Mouse (Mus musculus): Measurements from ENCODE around the gene Ppp4r3a. TPM values are rescaled to one million over a fixed set of nuclear protein-coding genes. Genes with fewer than 3 reads are reported as not detected.

Ppp4r3a gene
- polyA plus RNA-seq, 1 experiment from 2014 or later, result 36.2 TPM

DNA sequence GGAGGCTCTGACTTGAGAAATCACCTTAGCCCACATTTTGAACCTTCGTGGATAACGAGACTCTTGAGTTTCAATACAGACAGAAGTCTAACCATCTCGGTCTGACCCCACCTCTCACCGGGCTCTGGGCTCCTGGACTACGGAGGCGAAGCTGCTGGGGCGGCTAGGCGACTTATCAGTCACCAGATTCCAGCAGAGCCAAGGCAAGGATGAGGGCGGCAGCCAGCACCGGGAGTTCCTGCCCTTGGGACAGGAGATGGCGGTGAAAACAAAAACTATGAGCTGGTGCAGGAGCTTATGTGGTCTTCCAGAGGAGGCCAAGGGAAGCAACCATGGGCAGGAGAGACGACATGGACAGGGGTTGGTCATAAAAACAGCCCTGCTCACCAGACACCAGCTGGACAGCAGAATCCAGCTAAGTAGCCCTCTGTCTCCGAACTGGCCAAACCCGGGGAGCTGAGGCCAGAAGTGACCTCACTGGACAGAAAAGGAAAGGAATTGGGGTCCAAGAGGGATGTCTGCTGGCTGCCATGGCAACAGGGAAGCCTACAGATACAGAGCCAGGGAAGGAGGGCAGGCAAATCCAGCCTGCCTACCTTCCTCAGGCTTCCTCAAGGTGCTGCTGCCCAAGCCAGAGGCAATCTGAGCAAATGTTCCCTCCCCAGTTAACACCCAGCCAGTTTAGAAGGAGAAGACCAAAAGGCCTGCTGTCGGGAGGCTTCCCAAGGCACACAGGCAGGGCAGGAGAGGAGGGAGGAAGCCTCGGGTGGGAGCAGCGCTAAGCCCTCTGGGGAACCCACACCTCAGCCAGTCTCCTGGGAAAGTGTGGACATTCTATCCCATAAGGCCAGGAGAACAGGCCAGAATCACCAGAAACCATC lies 71.1 kb downstream of the Ppp4r3a start:
- peaks cover 22% of the 10 kb centered on the region for H3K27me3 ChIP-seq (ENCODE audit: control insufficient read depth, insufficient read depth, low read length)
- H3K4me1 ChIP-seq (ENCODE audit: control insufficient read depth, insufficient read depth, low read length), result peaks cover 27% of the 10 kb centered on the region
- H3K9ac ChIP-seq (ENCODE audit: low read depth, low read length), result no peak overlapping the region
- WGBS (ENCODE audit: insufficient replicate concordance), result 11% methylated on average over 17 of the region's 17 CpGs
- no peak overlapping the region for H3K27ac ChIP-seq (ENCODE audit: low read depth, low read length)
- no peaks in the 10 kb centered on the region for H3K9me3 ChIP-seq (replicated peaks; ENCODE audit: control insufficient read depth, low read length)
- H3K36me3 ChIP-seq (ENCODE audit: control insufficient read depth, insufficient read depth, low read length), result no peaks in the 10 kb centered on the region
- ATAC-seq (replicated peaks; ENCODE audit: insufficient number of reproducible peaks, low FRiP score, low TSS enrichment), result no peak
- H3K4me2 ChIP-seq, result peak overlapping the region; percentile 54
- 0 out of 2 replicates have a peak overlapping the region, but pooled peaks have one; percentile 15 for H3K4me3 ChIP-seq (ENCODE audit: low read depth, low read length)

GRCm38 (mm10) chr12:101011017-101011416 lies 72.5 kb downstream of the Ppp4r3a start:
- peaks cover 25% of the 10 kb centered on the region for H3K4me1 ChIP-seq (ENCODE audit: control insufficient read depth, insufficient read depth, low read length)
- H3K4me3 ChIP-seq (ENCODE audit: low read depth, low read length), result no peak overlapping the region
- WGBS (ENCODE audit: insufficient replicate concordance), result 81% methylated on average over 7 of the region's 7 CpGs
- H3K9ac ChIP-seq (ENCODE audit: low read depth, low read length), result no peak overlapping the region
- H3K27me3 ChIP-seq (ENCODE audit: control insufficient read depth, insufficient read depth, low read length), result peaks cover 24% of the 10 kb centered on the region
- no peaks in the 10 kb centered on the region for H3K9me3 ChIP-seq (replicated peaks; ENCODE audit: control insufficient read depth, low read length)
- no peaks in the 10 kb centered on the region for H3K36me3 ChIP-seq (ENCODE audit: control insufficient read depth, insufficient read depth, low read length)
- H3K27ac ChIP-seq (ENCODE audit: low read depth, low read length), result no peak overlapping the region
- no peak for ATAC-seq (replicated peaks; ENCODE audit: insufficient number of reproducible peaks, low FRiP score, low TSS enrichment)
- no peak overlapping the region for H3K4me2 ChIP-seq

- ATAC-seq (replicated peaks; ENCODE audit: insufficient number of reproducible peaks, low FRiP score, low TSS enrichment), result no peak
- H3K9me3 ChIP-seq (replicated peaks; ENCODE audit: control insufficient read depth, low read length), result no peaks in the 10 kb centered on the region
- H3K36me3 ChIP-seq (ENCODE audit: control insufficient read depth, insufficient read depth, low read length), result no peaks in the 10 kb centered on the region
- H3K9ac ChIP-seq (ENCODE audit: low read depth, low read length), result no peak overlapping the region
- H3K4me3 ChIP-seq (ENCODE audit: low read depth, low read length), result no peak overlapping the region
- H3K4me1 ChIP-seq (ENCODE audit: control insufficient read depth, insufficient read depth, low read length), result peaks cover 22% of the 10 kb centered on the region
- no peak overlapping the region for H3K4me2 ChIP-seq
- 41% methylated on average over 10 of the region's 10 CpGs for WGBS (ENCODE audit: insufficient replicate concordance)
- no peak overlapping the region for H3K27ac ChIP-seq (ENCODE audit: low read depth, low read length)
- peaks cover 24% of the 10 kb centered on the region for H3K27me3 ChIP-seq (ENCODE audit: control insufficient read depth, insufficient read depth, low read length)
Measured at GRCm38 (mm10) chr12:101010148-101010920, 73.2 kb downstream of the Ppp4r3a start.

GRCm38 (mm10) chr12:101009225-101009624 lies 74.3 kb downstream of the Ppp4r3a start:
- Histone ChIP-seq H3K4me1 (ENCODE audit: control insufficient read depth, insufficient read depth, low read length) (peaks cover 22% of the 10 kb centered on the region), H3K36me3 (ENCODE audit: control insufficient read depth, insufficient read depth, low read length) (no peaks in the 10 kb centered on the region), H3K9me3 (replicated peaks; ENCODE audit: control insufficient read depth, low read length) (no peaks in the 10 kb centered on the region), H3K4me3 (ENCODE audit: low read depth, low read length) (no peak overlapping the region), H3K4me2 (no peak overlapping the region), H3K9ac (ENCODE audit: low read depth, low read length) (no peak overlapping the region), H3K27ac (ENCODE audit: low read depth, low read length) (no peak overlapping the region), H3K27me3 (ENCODE audit: control insufficient read depth, insufficient read depth, low read length) (peaks cover 19% of the 10 kb centered on the region)
- no peak for ATAC-seq (replicated peaks; ENCODE audit: insufficient number of reproducible peaks, low FRiP score, low TSS enrichment)
- WGBS (ENCODE audit: insufficient replicate concordance), result 90% methylated on average over 4 of the region's 4 CpGs

- H3K36me3 ChIP-seq (ENCODE audit: control insufficient read depth, insufficient read depth, low read length), result no peaks in the 10 kb centered on the region
- H3K9me3 ChIP-seq (replicated peaks; ENCODE audit: control insufficient read depth, low read length), result no peaks in the 10 kb centered on the region
- H3K4me3 ChIP-seq (ENCODE audit: low read depth, low read length), result no peak overlapping the region
- WGBS (ENCODE audit: insufficient replicate concordance), result 50% methylated on average over 4 of the region's 4 CpGs
- H3K9ac ChIP-seq (ENCODE audit: low read depth, low read length), result no peak overlapping the region
- no peak for ATAC-seq (replicated peaks; ENCODE audit: insufficient number of reproducible peaks, low FRiP score, low TSS enrichment)
- no peak overlapping the region for H3K4me2 ChIP-seq
- H3K27ac ChIP-seq (ENCODE audit: low read depth, low read length), result no peak overlapping the region
- peaks cover 20% of the 10 kb centered on the region for H3K27me3 ChIP-seq (ENCODE audit: control insufficient read depth, insufficient read depth, low read length)
- peaks cover 22% of the 10 kb centered on the region for H3K4me1 ChIP-seq (ENCODE audit: control insufficient read depth, insufficient read depth, low read length)
Measured at GRCm38 (mm10) chr12:101008648-101009047, 74.9 kb downstream of the Ppp4r3a start.

DNA sequence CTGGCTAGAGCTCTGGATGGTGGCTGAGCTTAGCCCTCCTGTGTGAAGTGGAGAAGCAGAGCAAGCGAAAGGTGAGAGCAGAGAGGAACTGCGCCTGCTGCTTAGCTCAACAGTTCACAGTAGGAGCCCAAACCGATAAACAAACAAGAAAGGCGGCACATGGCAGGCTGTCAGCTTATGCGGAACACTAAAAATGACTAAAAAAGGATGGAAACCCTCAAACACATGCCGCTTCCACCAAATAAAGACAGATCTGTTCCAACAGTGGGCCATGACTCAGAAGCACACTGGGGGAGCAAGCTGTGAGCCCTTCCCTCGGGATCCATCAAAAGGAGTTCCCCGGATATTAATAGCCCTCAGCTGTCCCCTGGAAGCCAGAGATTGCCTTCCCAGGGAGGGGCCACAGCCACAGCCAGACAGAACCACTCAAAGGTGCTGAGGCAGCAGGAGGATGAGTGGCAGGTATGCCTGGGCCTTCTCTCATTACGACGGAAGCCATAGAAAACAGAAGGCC lies 75.5 kb downstream of the Ppp4r3a start:
- Histone ChIP-seq H3K27me3 (ENCODE audit: control insufficient read depth, insufficient read depth, low read length) (peaks cover 25% of the 10 kb centered on the region), H3K4me2 (no peak overlapping the region), H3K9me3 (replicated peaks; ENCODE audit: control insufficient read depth, low read length) (no peaks in the 10 kb centered on the region), H3K9ac (ENCODE audit: low read depth, low read length) (no peak overlapping the region), H3K4me1 (ENCODE audit: control insufficient read depth, insufficient read depth, low read length) (peaks cover 22% of the 10 kb centered on the region), H3K27ac (ENCODE audit: low read depth, low read length) (no peak overlapping the region), H3K36me3 (ENCODE audit: control insufficient read depth, insufficient read depth, low read length) (no peaks in the 10 kb centered on the region), H3K4me3 (ENCODE audit: low read depth, low read length) (no peak overlapping the region)
- WGBS (ENCODE audit: insufficient replicate concordance), result 28% methylated on average over 10 of the region's 10 CpGs
- no peak for ATAC-seq (replicated peaks; ENCODE audit: insufficient number of reproducible peaks, low FRiP score, low TSS enrichment)

DNA sequence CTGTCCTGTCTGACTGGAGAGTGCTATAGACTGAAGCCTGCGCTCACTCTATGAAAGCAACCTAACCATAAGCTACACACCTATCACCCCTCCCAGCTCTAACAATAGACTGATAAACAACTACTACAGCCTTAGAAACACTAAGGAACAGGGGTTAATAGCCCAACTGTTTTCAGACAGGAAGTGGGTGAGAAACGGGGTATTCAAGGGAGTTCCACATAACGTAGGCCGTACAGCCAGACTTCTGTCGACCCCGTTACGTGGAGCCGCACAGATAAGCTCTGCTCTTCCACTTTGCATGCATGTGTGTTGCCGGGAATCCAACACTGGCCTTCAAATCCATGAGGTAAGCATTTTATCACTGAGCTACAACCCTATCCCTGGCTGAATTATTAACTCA lies 76.1 kb downstream of the Ppp4r3a start:
- no peak overlapping the region for H3K27ac ChIP-seq (ENCODE audit: low read depth, low read length)
- 49% methylated on average over 9 of the region's 9 CpGs for WGBS (ENCODE audit: insufficient replicate concordance)
- no peaks in the 10 kb centered on the region for H3K36me3 ChIP-seq (ENCODE audit: control insufficient read depth, insufficient read depth, low read length)
- no peak overlapping the region for H3K4me2 ChIP-seq
- no peak overlapping the region for H3K9ac ChIP-seq (ENCODE audit: low read depth, low read length)
- H3K4me3 ChIP-seq (ENCODE audit: low read depth, low read length), result no peak overlapping the region
- no peaks in the 10 kb centered on the region for H3K9me3 ChIP-seq (replicated peaks; ENCODE audit: control insufficient read depth, low read length)
- H3K4me1 ChIP-seq (ENCODE audit: control insufficient read depth, insufficient read depth, low read length), result peaks cover 19% of the 10 kb centered on the region
- no peak for ATAC-seq (replicated peaks; ENCODE audit: insufficient number of reproducible peaks, low FRiP score, low TSS enrichment)
- peaks cover 28% of the 10 kb centered on the region for H3K27me3 ChIP-seq (ENCODE audit: control insufficient read depth, insufficient read depth, low read length)

GRCm38 (mm10) chr12:101005665-101006420 lies 77.7 kb downstream of the Ppp4r3a start:
- Histone ChIP-seq H3K4me2 (no peak overlapping the region), H3K27me3 (ENCODE audit: control insufficient read depth, insufficient read depth, low read length) (peaks cover 36% of the 10 kb centered on the region), H3K36me3 (ENCODE audit: control insufficient read depth, insufficient read depth, low read length) (no peaks in the 10 kb centered on the region), H3K9ac (ENCODE audit: low read depth, low read length) (no peak overlapping the region), H3K27ac (ENCODE audit: low read depth, low read length) (no peak overlapping the region), H3K4me3 (ENCODE audit: low read depth, low read length) (no peak overlapping the region), H3K9me3 (replicated peaks; ENCODE audit: control insufficient read depth, low read length) (no peaks in the 10 kb centered on the region), H3K4me1 (ENCODE audit: control insufficient read depth, insufficient read depth, low read length) (peaks cover 12% of the 10 kb centered on the region)
- 80% methylated on average over 12 of the region's 12 CpGs for WGBS (ENCODE audit: insufficient replicate concordance)
- ATAC-seq (replicated peaks; ENCODE audit: insufficient number of reproducible peaks, low FRiP score, low TSS enrichment), result no peak

Measured in heart, embryonic 11.5 days (tissue).